8 mouse cellular contexts compared by ENCODE assay signal in genomic region chr5:115514896-115515587, GRCm38 (mm10). TPM values are rescaled to one million over a fixed set of nuclear protein-coding genes. Genes with fewer than 3 reads are reported as not detected.
A peak's percentile ranks its signal among the peaks of the same experiment; 100 is the strongest.
DNase-seq lines count a peak whose midpoint lies in the region; ATAC-seq and TF ChIP-seq lines count a peak whose summit lies in the region.

No protein-coding gene starts in this region.

- peak overlapping the region; percentile 34 for H3K27ac ChIP-seq in bone marrow macrophage, adult 2 months (ENCODE audit: insufficient read depth, low read depth, low read length)
- H3K27ac ChIP-seq in lung, postnatal 0 days (ENCODE audit: low read length) = peak overlapping the region; percentile 87

- peak; percentile 86 for ATAC-seq in lung, postnatal 0 days
- ATAC-seq in erythroid progenitor cell, adult 5-6 weeks (replicated peaks; ENCODE audit: low FRiP score, poor library complexity, severe bottlenecking) = no peak

- peak; percentile 82 for TF ChIP-seq EP300 in lung, postnatal 0 days (IDR thresholded peaks at IDR 0.05)

- peaks cover 51% of the 10 kb centered on the region for H3K4me1 ChIP-seq in bone marrow macrophage, adult 2 months (ENCODE audit: control insufficient read depth, insufficient read depth, low read length)
- peaks cover 7% of the 10 kb centered on the region; the same call in 1 of the 2 replicates for H3K4me1 ChIP-seq in lung, postnatal 0 days (ENCODE audit: insufficient read depth, low read depth, low read length)

- no peak overlapping the region for H3K4me3 ChIP-seq in bone marrow macrophage, adult 2 months (ENCODE audit: insufficient read depth, low read length)
- peak overlapping the region; percentile 2; the same call in 1 of the 2 replicates for H3K4me3 ChIP-seq in lung, postnatal 0 days (ENCODE audit: low read depth, low read length)

- no peak for TF ChIP-seq CTCF in bone marrow macrophage, adult 2 months (IDR thresholded peaks at IDR 0.05; ENCODE audit: low read depth, low read length)
- no peak for TF ChIP-seq CTCF in lung, postnatal 0 days (IDR thresholded peaks at IDR 0.05)

- WGBS in lung, postnatal 0 days = 11% methylated on average over 20 of the region's 20 CpGs

- DNase-seq in adrenal gland, adult (ENCODE audit: inconsistent age in 2 of 2, low spot score in 1 of 2) = peak; percentile 50 to 76
- no peak for DNase-seq in adrenal gland, adult 8-10 months
- peak; percentile 90 to 94 for DNase-seq in heart, adult 9 months (ENCODE audit: low spot score in 2 of 2)
- DNase-seq in kidney, adult 9 months = peak; percentile 90
- DNase-seq in lung, postnatal 0 days (ENCODE audit: low spot score) = peak; percentile 95
- DNase-seq in right cerebral cortex, postnatal 4 days = no peak

- no peaks in the 10 kb centered on the region for H3K36me3 ChIP-seq in lung, postnatal 0 days (ENCODE audit: insufficient read depth, low read length)

- no peaks in the 10 kb centered on the region for H3K9me3 ChIP-seq in lung, postnatal 0 days (ENCODE audit: low read length)

- no peak for TF ChIP-seq POLR2A in bone marrow macrophage, adult 2 months (IDR thresholded peaks at IDR 0.05; ENCODE audit: borderline replicate concordance, low read depth, low read length)

- peak overlapping the region; percentile 46 for H3K4me2 ChIP-seq in lung, postnatal 0 days (replicated peaks; ENCODE audit: low read depth, low read length)

- H3K27me3 ChIP-seq in lung, postnatal 0 days (replicated peaks; ENCODE audit: insufficient read depth, low read length) = no peaks in the 10 kb centered on the region

- H3K9ac ChIP-seq in lung, postnatal 0 days (replicated peaks; ENCODE audit: low read depth) = peak overlapping the region; percentile 39; the same call in 1 of the 2 replicates

RNA-seq across cellular contexts. Expression of gene Pxn, which starts 8.6 kb away (rescaled TPM):
- 10 to 100 TPM; 32.1 to 64.5 (median 44.8) TPM for total RNA-seq in adrenal gland, adult 8-10 months (2022)
- 109 and 121 TPM in 2 replicates for polyA plus RNA-seq in bone marrow macrophage, adult 2 months (2012; ENCODE audit: insufficient read depth, insufficient read length, missing spikeins)
- polyA plus RNA-seq in lung, postnatal 0 days (2015; fragmentation: Nextera tagmentation; extraction: Ambion mirVana) = 56.4 and 59.3 TPM in 2 replicates
- total RNA-seq in erythroid progenitor cell, adult 5-6 weeks (2015; ENCODE audit: low replicate concordance) = 18.9 and 24.5 TPM in 2 replicates
- 11.1 and 21.2 TPM in 2 replicates for total RNA-seq in erythroid progenitor cell, adult 5-6 weeks (2017; ENCODE audit: low replicate concordance)

RNA-seq across cellular contexts. Expression of gene Sirt4, which starts 30.5 kb away (rescaled TPM):
- 10 to 100 TPM; 24.6 to 53.8 (median 41.2) TPM for total RNA-seq in adrenal gland, adult 8-10 months (2022)
- 15.6 and 17.8 TPM in 2 replicates for polyA plus RNA-seq in bone marrow macrophage, adult 2 months (2012; ENCODE audit: insufficient read depth, insufficient read length, missing spikeins)
- 15.7 and 18.0 TPM in 2 replicates for polyA plus RNA-seq in lung, postnatal 0 days (2015; fragmentation: Nextera tagmentation; extraction: Ambion mirVana)
- 1.8 TPM in 1 of 2 replicates, not detected in the other for total RNA-seq in erythroid progenitor cell, adult 5-6 weeks (2015; ENCODE audit: low replicate concordance)
- 3.3 TPM in 1 of 2 replicates, not detected in the other for total RNA-seq in erythroid progenitor cell, adult 5-6 weeks (2017; ENCODE audit: low replicate concordance)

RNA-seq across cellular contexts. Expression of gene Rplp0, which starts 44.2 kb away (rescaled TPM):
- total RNA-seq in adrenal gland, adult 8-10 months (2022) = 100 to 1,000 TPM; 682 to 769 (median 720) TPM
- 1,563 and 1,614 TPM in 2 replicates for polyA plus RNA-seq in bone marrow macrophage, adult 2 months (2012; ENCODE audit: insufficient read depth, insufficient read length, missing spikeins)
- 937 and 987 TPM in 2 replicates for polyA plus RNA-seq in lung, postnatal 0 days (2015; fragmentation: Nextera tagmentation; extraction: Ambion mirVana)
- 1,000 and 1,025 TPM in 2 replicates for total RNA-seq in erythroid progenitor cell, adult 5-6 weeks (2015; ENCODE audit: low replicate concordance)
- 380 and 735 TPM in 2 replicates for total RNA-seq in erythroid progenitor cell, adult 5-6 weeks (2017; ENCODE audit: low replicate concordance)

RNA-seq across cellular contexts. Expression of gene Pla2g1b, which starts 49.0 kb away (rescaled TPM):
- total RNA-seq in adrenal gland, adult 8-10 months (2022) = under 1 TPM in 1 of 4 experiments, not detected in 3; 0.93 TPM
- polyA plus RNA-seq in bone marrow macrophage, adult 2 months (2012; ENCODE audit: insufficient read depth, insufficient read length, missing spikeins) = not detected in 2 replicates
- 70.5 and 71.7 TPM in 2 replicates for polyA plus RNA-seq in lung, postnatal 0 days (2015; fragmentation: Nextera tagmentation; extraction: Ambion mirVana)
- not detected in 2 replicates for total RNA-seq in erythroid progenitor cell, adult 5-6 weeks (2015; ENCODE audit: low replicate concordance)
- total RNA-seq in erythroid progenitor cell, adult 5-6 weeks (2017; ENCODE audit: low replicate concordance) = not detected in 2 replicates

RNA-seq across cellular contexts. Expression of gene Gcn1l1, which starts 50.0 kb away (rescaled TPM):
- total RNA-seq in adrenal gland, adult 8-10 months (2022) = 10 to 100 TPM; 69.2 to 98.2 (median 77.7) TPM
- polyA plus RNA-seq in bone marrow macrophage, adult 2 months (2012; ENCODE audit: insufficient read depth, insufficient read length, missing spikeins) = 20.3 and 21.0 TPM in 2 replicates
- polyA plus RNA-seq in lung, postnatal 0 days (2015; fragmentation: Nextera tagmentation; extraction: Ambion mirVana) = 13.1 and 14.5 TPM in 2 replicates
- total RNA-seq in erythroid progenitor cell, adult 5-6 weeks (2015; ENCODE audit: low replicate concordance) = 9.4 and 17.6 TPM in 2 replicates
- 13.7 and 14.1 TPM in 2 replicates for total RNA-seq in erythroid progenitor cell, adult 5-6 weeks (2017; ENCODE audit: low replicate concordance)

Comparison
In these comparisons a context has a peak if more than half of its experiments do, and no peak if none do; other contexts are left out.
1. DNase-seq: peak in adrenal gland, adult (2 of 2), heart, adult 9 months (2 of 2), kidney, adult 9 months (single experiment) and lung, postnatal 0 days (single experiment); none in adrenal gland, adult 8-10 months (single experiment) and right cerebral cortex, postnatal 4 days (single experiment).
2. RNA of gene Sirt4, which starts 30.5 kb away (total RNA-seq): 24.6 to 53.8 TPM in adrenal gland, adult 8-10 months; 1.8 to 3.3 TPM in erythroid progenitor cell, adult 5-6 weeks; every median in the first group is over 4 times any median in the second.